Mouse (Mus musculus) testis, adult 2 months (tissue): ENCODE data around the gene Celf5.

Experiments used
- CTCF ChIP-seq: fragments of 200-500 bp; IDR thresholded peaks from 2 replicates; pipeline ENCODE4 v1.5.1; 2012; ENCODE audit warnings: low read depth, mild to moderate bottlenecking, inconsistent platforms, low read length, moderate library complexity; ENCODE audit not compliant: control insufficient read depth, insufficient read depth, insufficient replicate concordance
- POLR2A ChIP-seq: fragments of 200-500 bp; IDR thresholded peaks from 2 replicates; pipeline ENCODE4 v1.6.1; 2012; ENCODE audit warnings: low read depth, mild to moderate bottlenecking, inconsistent platforms, low read length, moderate library complexity; ENCODE audit not compliant: control insufficient read depth

DNA sequence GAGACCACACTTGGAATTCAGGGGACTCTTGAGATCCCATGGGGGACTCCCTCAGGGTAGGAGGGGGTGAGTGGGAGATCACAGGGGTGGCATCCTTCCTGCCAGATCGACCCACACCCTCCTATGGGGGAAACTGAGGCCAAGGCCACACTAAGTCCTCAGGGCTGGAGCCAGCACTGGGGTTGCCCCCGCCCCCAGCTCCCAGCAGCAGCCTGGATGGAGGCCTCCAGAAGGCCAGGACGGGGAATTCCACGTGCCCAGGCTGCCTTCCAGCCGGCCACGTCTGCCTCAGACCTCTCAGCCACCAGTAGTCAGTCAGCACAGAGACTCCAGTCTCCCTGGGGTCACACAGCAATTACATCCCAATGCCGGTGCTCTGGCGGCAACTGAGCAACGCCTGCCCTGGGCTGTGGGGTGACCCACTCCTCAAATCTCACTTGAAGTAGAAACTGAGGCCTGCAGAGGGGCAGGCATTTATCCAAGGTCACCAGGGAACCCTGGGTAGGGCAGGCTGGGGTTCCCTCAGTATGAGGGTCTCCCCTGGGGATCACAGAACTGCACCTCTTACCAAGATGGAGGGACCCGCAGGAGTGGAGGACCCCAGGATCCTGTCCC is 57.2 kb downstream of the Celf5 start:
- TF ChIP-seq POLR2A (no peak), CTCF (no peak)
